Mouse (Mus musculus) lung, postnatal 25 days (tissue): ENCODE data around the gene Pde4b.

Source experiments
- DNase-seq: peaks from one replicate; pipeline ENCODE4 v3.0.0; 2022; ENCODE audit warnings: low spot score

Gene Pde4b

DNA sequence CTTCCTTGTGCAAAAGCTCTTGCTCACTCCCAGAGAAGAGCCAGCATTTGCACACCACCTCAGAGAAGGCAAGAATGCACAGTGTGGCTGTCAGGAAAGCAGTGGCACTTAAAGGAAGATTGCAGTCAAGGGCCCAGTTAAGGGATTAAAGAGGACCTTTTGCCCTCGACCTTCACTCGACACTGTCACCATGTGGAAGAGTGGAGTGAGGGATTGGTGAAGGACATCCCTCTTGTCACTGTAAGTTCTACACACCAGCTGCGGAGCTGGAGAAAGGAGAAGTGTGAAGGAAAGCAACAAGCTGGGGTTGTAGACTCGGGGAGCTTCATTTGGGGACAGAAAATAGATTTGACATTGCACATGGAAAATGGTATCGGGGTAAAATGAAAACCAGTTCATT, 89.9 kb downstream of the Pde4b start:
- DNase-seq = no peak

DNA sequence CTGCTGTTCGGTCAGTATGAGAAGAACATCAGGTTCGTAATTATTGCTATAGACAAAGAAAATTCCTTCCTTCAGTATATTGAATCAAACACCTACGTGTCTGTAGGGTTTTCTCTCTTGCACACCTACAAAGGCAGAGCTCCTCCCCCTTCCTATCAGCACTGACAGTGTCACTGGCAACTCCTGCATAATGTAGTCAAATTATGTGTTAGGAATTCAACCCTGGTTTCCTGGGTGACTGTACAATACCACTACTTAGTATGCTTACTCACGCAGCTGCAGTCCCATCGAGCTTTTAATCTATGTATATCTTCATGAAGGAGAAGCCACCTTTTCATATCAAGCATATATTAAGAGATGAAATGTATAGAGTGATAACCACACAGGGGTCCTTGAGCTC, 99.5 kb downstream of the Pde4b start:
- DNase-seq = no peak

DNA sequence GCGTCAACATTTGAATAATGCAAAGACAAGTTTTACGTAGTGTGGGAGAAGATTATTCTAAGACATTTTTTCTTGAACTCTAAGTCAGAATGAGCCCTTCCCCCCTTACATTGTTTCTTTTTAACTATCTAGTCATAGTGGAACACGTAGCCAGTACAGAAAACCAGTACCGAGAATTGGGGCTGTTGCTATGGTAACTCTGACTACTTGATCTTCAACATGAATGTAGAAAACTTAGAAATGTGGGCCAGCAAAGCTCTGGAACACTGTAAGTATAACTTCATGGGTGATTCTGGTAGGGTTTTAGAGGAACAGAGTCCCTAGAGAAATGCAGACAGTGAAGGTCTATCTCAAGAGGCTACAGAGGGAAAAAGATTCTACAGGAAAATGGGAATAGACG, 110.4 kb downstream of the Pde4b start:
- DNase-seq = no peak

DNA sequence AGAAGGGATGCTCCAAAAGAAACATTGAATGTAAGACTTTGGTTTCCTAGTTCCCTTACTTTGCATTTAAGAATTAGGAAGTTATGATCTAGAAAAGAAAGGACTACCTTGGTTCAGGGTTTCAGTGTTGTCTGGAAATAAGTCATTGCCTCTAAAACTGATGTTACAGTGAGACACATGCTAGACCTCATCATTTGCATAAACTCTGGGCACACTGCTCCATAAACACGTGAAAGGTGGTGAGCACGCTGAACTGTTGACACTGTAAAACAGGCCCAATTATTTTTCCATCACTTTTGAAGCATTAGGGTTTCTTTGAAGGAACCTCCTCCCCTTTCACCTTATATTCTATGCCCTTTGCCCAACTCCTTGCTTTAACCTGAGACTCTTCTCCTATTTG, 122.4 kb downstream of the Pde4b start:
- DNase-seq = no peak

DNA sequence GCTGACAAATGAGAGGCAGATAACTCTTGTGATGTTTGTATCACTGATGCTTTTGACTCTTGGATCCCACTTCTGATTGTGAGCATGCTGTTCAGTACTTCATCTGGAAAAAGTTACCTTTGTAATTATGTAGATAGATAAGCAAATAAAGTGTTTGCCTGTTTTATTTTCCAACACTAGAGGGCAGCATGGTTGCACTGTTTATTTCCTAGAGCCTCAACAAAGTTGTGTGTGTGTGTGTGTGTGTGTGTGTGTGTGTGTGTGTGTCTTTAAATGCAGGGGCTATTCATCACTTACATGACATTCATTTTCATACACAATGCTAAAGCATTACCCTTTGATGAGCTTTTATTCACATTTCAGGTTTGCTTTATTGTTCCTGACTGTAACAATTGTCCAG, 139.4 kb downstream of the Pde4b start:
- DNase-seq = peak; percentile 36

DNA sequence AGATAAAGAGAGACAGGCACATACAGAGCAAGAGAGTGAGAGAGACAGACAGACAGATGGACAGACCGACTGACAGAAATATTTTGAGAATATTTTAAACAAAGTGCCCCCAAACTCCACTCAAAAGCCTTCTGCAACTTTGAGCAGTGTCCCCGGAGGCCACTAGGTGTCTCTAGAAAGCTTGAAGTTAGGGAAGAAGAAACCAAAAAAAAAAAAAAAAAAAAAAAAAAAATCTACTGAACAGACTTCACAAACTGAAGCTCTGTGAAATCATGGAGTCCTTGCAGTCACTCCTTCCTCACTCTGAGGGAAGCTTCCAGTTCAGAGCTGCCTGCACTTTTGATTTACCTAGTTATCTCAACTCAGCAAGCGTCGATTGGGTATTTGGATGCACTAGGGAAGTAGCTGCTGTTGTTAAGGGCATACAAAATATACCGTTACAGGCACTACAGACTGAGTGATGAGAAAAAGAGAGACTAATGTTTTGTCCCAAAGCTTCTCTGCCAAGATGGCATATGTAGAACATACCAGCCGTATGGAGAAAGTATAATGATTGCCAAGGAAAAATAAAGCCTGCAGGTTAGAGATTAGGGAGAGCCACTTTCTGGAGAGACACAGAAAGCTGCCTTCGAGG, 141.7 kb downstream of the Pde4b start:
- peak; percentile 9 for DNase-seq

DNA sequence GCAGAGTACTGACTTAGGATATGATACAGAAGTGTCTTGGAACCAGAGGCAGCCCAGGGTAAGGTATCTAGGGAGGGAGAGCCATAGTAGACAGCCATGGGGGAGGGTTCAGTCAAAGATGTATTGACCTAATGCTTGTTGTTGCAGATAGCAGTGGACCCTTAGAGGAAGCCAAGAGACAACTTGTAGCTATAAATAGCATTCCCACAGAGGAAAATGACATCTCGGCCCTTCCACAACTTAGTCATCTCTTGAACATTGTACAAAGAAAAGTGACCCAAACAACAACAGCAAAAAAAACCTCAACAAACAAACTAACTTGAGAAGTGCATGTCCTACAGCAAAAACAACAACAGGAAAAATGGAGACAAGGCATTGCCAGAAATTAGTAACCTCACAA, 143.6 kb downstream of the Pde4b start:
- no peak for DNase-seq

DNA sequence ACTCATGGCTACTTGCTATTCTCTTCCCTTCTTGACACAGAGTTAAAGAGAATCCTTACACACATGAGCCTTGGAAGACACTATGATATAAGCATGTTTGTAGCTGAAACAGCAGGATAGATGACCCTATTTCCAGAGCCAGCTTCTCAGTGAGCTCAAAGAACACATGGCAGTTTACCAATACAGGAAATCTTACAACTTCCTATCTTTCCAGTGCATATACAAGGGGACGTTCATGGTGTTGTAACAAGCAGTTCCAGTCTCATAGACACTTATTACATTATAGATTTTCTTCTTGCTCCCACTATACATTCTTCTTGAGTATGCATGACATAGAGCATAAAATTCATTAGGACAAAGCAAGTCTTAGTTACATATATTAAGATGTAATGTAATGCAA, 146.3 kb downstream of the Pde4b start:
- DNase-seq = no peak

DNA sequence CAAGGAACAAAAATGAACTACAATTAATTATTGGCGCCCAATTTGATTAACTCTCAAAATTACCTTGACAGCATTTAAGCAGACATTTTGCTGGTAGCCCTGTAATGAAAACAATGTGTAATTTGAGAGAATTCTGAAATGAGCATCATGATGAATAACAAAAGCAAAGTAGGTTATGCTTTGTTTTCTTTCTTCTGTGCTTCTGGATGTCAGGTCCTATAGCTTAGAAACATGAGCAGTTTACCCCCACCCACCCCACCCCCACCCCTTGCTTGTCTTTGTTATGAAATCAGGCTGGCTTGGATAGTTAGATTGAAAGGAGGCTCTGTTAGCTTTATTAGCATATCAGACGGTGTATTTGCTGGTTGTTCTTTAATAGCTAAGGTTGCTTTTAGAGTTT, 147.8 kb downstream of the Pde4b start:
- DNase-seq = no peak

DNA sequence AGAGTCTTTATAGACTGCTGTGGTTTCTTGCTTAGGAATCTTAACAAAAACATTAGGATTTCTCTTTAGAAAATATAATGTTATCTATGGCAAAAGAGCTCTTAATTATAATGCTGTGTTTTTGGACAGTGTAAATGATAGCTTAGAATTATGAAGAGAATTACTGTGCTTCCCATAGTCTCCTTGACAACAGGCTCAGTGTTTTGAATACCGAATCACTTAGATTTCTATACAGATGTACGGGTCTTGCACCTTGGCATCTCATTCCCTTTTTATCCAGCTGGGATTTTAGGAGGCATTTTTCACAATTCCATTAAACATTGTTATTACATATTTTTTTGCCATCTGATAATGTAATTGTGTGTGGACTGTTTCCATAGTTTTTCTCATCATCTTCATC, 151.8 kb downstream of the Pde4b start:
- no peak for DNase-seq

DNA sequence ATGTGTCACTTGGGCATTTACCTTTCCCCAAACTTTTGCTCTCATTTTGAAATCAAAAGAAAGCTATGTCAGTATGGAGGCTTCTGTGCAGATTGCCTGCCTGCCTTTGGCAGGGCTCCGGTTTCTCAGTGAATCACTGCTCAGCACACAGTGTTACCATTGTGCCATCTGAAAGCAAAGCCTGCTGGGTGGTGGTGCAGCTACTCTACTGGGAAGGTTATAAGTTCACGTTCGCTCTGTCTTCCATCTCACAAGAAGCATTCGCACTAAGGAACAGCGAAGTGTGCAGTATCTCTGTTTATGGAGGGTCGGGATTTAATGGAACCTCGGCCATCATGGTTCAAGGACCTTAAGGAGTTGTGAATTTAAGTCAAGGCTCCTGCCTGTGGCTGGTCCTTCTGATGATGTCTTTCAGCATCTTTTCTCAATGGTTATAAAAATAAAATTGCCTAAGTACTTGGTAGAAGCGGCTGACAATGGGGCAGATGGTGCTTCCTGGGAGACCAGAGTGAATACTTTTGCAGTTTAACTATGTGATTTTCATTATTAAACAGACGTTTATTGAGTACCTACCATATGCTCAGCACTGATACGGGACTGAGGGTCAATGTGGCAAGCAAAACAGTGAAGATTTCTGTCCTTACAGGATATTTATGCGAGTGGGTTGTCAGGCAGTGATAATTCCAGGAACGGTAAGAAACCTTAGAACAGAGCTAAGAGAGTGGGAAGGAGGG, 152.5 kb downstream of the Pde4b start:
- DNase-seq = no peak

DNA sequence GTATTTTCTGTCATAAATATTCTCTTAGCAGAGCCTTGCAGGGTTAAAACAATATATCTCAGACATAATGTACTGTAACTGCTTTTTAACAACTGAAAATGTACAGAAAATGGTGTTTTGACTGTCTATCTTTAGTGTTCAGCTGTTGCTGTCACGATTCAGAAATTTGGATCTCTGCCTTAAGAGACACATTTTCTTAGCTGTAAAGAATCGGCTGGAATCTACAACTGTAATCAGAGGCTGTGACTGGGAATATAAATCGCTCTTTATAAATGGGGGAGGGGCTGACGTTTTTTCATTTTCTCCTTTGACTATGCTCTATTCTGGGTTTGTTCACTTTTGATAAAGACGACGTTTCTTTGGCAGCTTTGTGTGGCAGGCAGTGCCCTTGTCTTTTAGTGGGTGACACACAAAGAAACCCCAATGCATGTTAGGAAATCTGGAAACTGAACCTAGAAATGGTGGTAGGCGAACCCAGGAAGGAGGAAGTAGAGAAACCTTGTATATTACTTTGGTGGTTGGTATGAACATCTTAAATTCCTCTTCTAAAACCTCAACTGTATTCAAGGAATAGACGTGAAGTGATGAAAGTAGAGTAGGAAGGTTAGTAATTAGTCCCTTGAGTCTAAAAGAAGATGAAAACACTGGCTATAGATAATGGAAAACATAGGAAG, 153.5 kb downstream of the Pde4b start:
- DNase-seq = no peak

DNA sequence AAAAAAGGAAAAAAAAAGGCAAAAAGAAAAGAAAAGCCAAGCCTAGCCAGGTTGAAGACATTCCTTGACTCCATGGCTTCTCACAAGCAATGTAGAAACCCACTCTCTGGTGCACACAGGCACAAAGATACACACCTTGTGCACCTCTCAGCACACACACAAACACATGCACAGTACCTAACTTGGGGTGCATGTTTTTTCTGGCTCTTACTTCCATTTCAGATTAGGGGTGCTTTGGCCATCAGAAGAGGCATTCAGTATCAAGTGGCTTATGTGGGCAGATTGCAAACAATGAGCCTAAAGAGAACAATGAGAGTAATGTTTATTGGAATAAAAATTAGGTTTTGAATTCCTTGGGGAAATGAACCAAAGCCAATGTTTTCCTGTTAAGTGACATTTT, 166.7 kb downstream of the Pde4b start:
- DNase-seq = no peak

DNA sequence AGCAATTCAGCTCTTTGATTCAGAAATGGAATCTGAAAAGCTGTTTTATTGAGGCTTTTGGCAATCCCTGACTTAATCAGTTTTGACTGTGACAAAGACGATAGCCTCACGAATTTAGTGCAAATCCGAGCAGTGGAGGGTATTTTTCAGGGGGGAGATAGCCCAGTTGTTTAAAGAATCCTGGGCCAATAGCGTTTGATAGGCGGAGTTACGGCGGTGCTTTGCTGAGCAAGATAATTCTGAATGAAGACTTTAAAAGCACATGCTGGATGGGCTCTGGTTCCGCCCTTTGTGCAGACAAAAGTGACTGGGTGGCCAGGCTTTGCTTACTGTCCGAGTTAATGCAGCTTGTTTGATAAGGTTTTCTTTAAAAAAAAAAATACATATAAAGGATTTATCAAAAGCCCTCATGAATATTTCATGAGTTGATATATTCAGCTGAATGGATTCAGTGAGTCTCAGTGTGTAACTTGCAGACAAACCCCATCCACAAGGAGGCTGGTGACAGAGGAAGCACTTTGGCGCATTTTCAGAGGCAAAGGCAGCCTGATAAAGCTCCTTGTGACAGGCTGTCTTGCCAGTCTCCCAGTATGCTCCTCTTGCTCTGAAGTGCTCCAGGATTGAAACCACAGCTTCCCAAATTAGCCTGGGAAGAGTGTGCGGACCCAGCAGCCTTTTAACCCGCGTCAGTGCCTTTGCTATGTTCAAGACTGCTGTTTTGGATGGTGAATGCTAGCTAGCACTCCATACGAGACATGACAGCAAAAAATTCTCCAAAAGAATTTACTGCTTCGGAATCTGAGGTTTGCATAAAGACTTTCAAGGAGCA, 167.3 kb downstream of the Pde4b start:
- no peak for DNase-seq

DNA sequence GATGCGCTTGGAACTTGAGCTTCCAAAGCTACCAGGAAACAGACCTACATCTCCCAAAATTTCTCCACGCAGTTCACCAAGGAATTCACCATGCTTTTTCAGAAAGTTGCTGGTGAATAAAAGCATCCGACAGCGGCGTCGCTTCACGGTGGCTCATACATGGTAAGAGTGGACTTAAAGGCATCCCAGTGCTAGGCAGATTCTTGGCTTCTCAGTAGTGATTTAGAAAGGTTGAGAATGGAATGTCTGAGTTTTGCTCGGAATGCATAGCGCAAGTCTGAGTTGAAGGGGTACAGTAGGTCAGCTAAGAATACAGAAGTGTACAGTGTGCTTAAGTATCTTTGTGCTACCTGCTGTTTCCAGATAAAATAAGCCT, 167.9 kb downstream of the Pde4b start:
- no peak for DNase-seq

DNA sequence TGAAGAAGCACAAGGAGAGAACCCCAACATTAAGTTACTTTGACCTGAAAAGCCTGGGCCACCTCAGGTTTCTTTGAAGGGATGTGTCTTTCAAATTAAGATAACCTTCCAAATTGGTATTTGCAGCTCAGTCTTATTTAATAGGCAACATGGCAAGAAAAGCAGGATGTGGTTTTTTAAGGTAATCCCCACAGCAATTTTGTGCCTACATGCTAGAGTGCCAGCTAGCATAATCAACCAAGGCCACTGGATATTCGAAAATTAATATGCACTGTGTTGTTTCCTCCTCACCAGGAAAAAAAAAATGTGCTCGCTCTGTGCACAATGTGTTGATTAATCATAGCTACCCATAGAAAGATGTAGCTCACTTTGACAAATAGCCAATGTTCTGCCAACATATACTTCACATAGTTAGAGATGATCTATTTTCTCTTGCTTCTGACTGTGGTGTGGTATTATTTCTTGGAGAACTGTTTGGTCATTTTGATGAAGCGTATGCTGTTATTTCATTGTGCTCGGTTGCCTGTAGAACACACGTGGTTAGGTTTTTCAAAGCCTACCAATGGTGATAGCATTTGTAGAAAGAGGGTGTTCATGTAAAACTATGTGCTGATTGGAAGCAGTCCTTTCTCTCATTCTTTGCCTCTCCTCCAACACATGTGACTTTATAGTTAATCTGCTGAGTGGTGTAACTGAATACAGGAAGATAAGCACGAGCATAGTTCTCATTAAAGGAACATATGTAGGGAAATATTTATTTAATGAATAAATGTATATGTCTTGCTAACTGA, 169.0 kb downstream of the Pde4b start:
- no peak for DNase-seq

DNA sequence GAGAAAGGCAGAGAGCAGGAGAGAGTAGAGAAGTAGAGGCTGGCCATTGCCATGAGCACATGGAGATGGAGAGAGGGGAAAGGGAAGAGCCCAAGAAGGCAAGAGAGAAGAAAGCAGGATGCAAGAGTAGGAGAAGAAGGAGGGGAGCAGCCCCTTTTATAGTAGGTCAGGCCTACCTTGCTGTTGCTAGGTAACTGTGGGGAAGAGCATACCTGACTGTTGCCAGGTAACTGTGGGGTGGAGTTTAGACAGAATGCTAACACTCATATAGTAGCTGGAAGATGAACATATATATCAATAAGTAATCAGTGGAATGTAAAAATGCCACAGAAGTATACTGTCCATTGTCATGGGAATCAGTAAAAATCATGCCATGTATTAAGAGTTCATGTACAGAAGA, 172.9 kb downstream of the Pde4b start:
- DNase-seq = no peak

DNA sequence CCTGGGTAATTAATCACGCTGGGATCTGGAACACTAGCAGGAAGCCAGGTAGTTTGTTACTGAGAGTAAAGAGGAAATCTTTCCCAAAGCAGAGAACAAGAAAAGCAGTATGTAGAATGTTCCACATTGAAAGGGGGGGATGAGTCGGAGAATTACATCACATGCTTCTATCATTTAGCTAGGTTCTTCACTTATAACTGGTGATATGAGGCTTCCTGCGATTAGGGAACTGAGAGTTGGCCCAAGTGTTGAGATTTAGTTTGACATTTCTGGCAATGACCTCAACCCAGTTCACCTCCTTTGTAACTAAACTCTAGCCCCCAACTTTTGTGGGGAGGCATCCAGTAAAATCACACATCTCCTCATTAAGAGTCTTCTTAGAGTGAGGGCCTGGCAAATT, 185.0 kb downstream of the Pde4b start:
- no peak for DNase-seq

DNA sequence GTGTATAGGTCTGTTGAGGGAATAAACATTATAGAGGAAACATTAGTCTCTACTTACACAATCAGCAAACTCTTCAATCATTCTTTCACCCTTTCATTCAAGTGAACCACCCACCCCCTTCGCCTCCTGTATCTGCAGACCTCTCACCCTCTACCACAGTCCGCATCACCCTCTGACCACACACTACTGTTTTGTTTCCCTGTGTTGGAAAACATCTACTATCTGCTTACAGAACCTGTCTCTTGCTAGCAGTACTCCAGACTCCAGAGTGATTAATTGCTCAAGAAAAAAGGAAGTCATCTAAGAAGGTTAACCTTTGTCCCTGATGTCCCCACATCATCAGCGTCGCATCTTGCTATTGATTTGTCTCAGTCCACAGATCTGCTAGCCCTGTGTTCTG, 185.4 kb downstream of the Pde4b start:
- no peak for DNase-seq

DNA sequence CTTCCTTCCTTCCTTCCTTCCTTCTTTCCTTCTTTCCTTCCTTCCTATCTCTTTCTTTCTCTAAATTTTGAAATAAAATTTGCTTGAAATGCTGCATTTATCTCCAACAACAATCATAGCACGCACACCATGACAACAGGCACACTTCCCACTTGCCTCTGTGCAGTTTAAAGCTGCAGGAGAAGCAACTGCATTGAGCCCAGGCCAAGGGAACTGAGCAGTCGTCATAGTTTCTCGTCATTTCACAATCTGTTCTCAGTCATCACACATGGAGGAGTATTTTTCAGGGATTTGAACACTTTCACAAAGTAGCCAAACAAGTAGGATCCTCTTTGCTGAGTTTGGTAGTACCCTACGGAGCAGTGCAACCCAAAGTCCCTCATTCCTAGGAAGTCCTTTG, 188.4 kb downstream of the Pde4b start:
- DNase-seq = no peak

DNA sequence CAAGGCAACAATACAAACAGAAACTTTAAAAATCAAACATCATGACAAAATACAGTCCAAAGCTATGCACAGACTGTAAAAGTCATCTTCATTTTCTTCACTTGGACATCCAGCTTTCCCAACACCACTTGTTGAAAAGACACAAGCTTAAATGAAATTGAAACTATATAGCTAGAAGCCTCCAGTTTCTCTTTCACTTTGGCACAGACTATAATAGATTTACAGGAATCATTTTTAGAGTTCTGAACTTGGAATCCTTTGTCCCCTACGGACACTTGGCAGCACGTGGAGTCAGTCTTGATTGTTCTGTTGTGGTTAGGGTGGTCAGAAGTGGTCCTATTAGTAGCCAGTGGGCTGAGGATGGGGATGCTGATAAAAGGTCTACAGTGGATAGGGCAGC, 191.6 kb downstream of the Pde4b start:
- no peak for DNase-seq

DNA sequence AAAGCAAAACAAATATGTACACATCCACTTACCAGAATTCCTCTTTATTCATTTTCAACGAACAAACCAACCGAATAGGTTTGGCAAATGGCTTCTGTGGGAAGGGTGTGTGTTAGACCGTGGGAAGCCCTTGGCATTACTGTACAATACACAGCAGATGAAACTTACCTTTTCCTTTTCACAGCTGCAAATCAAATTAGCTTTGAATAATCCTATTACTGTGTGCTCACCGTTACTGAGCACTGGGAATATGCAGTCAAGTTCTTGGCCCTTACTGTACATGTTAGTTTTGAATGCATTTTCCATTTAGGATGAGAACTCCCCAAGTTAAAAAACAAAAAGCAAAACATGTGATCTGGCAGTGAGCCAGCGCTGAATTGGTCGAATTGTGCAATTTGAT, 199.8 kb downstream of the Pde4b start:
- DNase-seq = no peak
